Mouse (Mus musculus): ENCODE results near the gene Egfem1.

The Egfem1 gene

GRCm38 (mm10) chr3:29602140-29602539 is 520.3 kb downstream of the Egfem1 start:
- DNase-seq (ENCODE audit: low spot score) = no peak

- DNase-seq (ENCODE audit: low spot score) = no peak
Measured at GRCm38 (mm10) chr3:29608713-29609112, 526.9 kb downstream of the Egfem1 start.

- DNase-seq (ENCODE audit: low spot score) = no peak
Measured at GRCm38 (mm10) chr3:29609174-29609573, 527.4 kb downstream of the Egfem1 start.

- no peak for DNase-seq (ENCODE audit: low spot score)
Measured at GRCm38 (mm10) chr3:29619586-29619985, 537.8 kb downstream of the Egfem1 start.

- no peak for DNase-seq (ENCODE audit: low spot score)
Measured at GRCm38 (mm10) chr3:29639819-29640218, 558.0 kb downstream of the Egfem1 start.

GRCm38 (mm10) chr3:29666796-29667195 is 585.0 kb downstream of the Egfem1 start:
- DNase-seq (ENCODE audit: low spot score) = no peak

- DNase-seq (ENCODE audit: low spot score) = no peak
Measured at GRCm38 (mm10) chr3:29689367-29690285, 607.8 kb downstream of the Egfem1 start.

- no peak for DNase-seq (ENCODE audit: low spot score)
Measured at GRCm38 (mm10) chr3:29701126-29701525, 619.3 kb downstream of the Egfem1 start.

- DNase-seq (ENCODE audit: low spot score) = no peak
Measured at GRCm38 (mm10) chr3:29706816-29707215, 625.0 kb downstream of the Egfem1 start.

- DNase-seq (ENCODE audit: low spot score) = no peak
Measured at GRCm38 (mm10) chr3:29707467-29707866, 625.6 kb downstream of the Egfem1 start.

- DNase-seq (ENCODE audit: low spot score) = no peak
Measured at GRCm38 (mm10) chr3:29726376-29726967, 644.6 kb downstream of the Egfem1 start.

GRCm38 (mm10) chr3:29730062-29730760 is 648.4 kb downstream of the Egfem1 start:
- no peak for DNase-seq (ENCODE audit: low spot score)

- no peak for DNase-seq (ENCODE audit: low spot score)
Measured at GRCm38 (mm10) chr3:29731509-29731908, 649.7 kb downstream of the Egfem1 start.

GRCm38 (mm10) chr3:29732626-29733025 is 650.8 kb downstream of the Egfem1 start:
- no peak for DNase-seq (ENCODE audit: low spot score)

GRCm38 (mm10) chr3:29734251-29734650 is 652.4 kb downstream of the Egfem1 start:
- DNase-seq (ENCODE audit: low spot score) = no peak

GRCm38 (mm10) chr3:29739292-29739691 is 657.5 kb downstream of the Egfem1 start:
- no peak for DNase-seq (ENCODE audit: low spot score)
